Mouse (Mus musculus): Measurements from ENCODE around the gene Cd247.

DNA sequence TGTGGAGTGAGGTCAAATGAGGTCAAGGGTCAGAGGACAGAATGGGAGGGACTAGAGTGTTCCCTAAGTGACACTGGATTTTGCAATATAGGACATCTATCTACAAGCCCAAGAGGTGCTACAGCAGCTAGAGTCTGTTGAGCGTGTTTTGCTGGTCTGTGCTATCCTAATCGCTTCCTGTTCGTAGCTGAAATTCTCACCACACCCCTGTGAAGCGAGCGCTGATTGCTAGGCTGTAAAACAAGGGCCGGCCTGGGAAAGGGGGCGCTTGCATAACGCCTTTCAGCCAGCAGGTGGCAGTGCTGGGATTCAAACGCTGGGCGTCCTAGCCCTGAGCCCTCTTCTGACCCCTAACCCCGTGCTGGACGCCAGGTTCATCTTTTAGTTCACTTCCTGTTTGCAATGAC, 17.0 kb upstream of the Cd247 start:
- no peak for TF ChIP-seq POLR2A (IDR thresholded peaks at IDR 0.05; ENCODE audit: control insufficient read depth, low read depth, low read length)
- TF ChIP-seq CTCF (IDR thresholded peaks at IDR 0.05; ENCODE audit: control insufficient read depth, insufficient read depth, insufficient replicate concordance, low read depth, low read length) = peak; percentile 92
